Mouse (Mus musculus) induced T-regulatory cell, adult 2 months (primary cell): ENCODE data around the gene AW549877.

Source experiments
- DNase-seq: peaks from one replicate; pipeline ENCODE4 v3.0.0-alpha.2; 2012; ENCODE audit warnings: low read depth

The AW549877 gene

DNA sequence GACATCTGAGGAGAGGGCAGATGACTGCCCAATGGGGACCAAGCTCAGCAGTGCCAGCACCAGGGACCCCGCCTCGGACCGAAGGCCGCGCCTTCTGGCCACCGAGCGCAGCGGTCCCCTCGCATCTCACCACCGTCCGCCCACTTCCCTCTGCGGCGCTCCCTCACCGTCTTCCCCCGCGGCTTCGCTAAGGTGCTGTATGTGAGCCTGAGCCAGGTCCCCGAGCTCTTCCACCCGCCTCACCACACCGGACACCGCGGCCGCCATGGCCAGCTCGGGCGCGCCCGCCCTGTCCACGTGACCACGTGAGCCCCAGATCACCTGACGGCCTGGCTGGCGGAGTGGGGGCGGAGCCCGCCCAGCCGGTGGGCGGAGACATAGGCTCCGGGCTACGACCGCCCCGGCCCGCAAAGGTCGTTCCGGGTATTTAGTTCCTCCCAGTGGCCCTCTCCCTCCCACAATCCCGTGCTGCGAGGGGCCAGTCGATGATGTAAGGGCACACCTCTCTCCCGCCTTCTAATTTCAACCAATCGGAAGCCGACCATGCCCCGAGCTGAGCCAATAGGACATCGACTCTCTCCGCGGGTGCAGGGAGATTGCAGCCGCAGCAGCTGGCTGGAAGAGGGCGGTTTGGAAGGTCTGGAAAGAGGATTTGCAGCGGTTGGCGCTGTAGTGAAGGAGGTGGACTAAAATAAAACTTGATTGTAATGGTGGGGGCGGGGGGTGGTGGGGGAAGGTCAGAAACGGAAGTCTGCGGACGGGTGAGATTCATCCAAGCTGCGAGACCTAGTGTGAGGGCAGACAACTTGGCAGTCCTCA, at the start of gene AW549877:
Gene AW549877 (minus strand): TSS at position 297 of the 819 bp plus-strand sequence.
- DNase-seq, result peak; percentile 98

DNA sequence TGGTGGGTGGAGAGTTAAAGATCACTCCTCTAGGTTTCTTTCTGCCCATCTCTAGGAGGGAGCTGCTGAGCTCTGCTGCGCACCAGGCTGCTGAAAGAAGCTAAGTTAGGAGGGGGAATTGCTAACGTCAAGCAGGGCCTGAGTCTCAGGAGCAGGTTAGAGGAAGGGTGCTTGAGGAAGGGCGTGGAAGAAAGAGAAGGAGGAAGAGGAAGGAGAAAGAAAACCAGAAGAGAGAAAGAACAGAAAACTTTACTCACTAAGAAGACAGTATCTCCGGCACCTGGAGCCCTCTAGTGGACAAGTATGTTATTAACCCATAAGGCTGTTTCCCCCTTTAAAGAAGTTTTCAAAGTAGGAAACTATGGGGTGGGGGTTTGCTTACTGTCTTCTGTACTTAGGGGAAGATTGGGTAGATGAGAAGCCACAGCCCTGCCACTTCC, 47.5 kb upstream of the AW549877 start:
- peak; percentile 87 for DNase-seq

- peak; percentile 44 for DNase-seq
These were observed 46.9 kb upstream of the AW549877 start for GRCm38 (mm10) chr15:4042423-4042822.

DNA sequence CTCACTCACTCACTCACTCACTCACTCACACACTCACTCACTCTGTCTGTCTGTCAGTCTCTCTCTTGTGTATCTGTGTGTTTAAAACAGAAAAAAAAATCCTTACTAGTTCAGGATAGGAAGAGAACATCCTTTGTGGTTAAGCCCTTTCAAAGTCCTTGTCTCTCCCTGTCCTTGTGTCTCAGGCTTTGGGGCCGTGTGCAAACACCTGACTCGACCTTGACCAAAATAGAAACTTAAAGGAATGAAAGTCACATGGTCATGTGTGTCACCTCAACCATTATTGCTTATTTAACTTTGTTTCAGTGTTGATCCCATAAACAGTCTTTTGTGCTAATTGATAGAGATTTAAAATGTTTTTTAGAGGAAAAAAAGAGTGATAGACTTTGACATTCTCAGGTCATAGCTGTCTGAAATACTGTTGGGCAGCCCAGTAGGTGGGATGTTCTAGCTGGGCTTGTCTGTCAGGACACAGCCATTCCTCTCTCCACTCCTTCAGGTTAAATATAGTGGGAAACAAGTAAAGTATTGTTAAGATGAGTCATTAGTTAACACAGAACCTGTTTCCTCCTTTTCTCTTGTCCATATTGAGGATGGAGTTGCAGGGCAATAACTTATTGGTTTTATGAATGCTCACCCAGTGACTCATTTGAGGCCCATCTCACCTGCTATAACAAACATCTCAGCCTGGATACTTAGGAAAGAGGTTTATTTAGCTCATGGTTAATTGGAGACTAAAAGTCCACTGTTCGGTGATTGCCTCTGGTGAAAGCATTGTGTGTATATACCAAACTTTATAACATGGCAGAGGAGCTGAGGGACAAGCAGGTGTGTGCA, 37.8 kb upstream of the AW549877 start:
- DNase-seq, result peak; percentile 23

- DNase-seq, result no peak
These were observed 33.4 kb upstream of the AW549877 start for GRCm38 (mm10) chr15:4028960-4029359.

DNA sequence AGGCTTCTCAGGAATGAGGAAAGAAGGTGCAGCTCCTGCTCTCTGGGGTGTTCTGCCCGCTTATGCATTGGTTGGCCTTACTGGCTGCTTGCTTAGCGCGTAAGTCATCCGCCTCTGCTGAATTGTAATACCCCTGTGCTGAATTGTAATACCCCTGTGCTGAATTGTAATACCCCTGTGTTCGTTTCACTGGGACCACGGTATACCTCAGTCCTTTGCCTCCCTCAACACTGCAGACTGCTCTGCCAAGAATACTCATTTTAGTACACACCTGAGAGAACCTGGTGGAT, 32.8 kb upstream of the AW549877 start:
- DNase-seq, result no peak

GRCm38 (mm10) chr15:4027671-4028410, 32.3 kb upstream of the AW549877 start:
- no peak for DNase-seq

GRCm38 (mm10) chr15:4026831-4027584, 31.5 kb upstream of the AW549877 start:
- peak; percentile 79 for DNase-seq

GRCm38 (mm10) chr15:4026231-4026773, 30.8 kb upstream of the AW549877 start, which contains the start of gene Oxct1:
Gene Oxct1 (plus strand): TSS chr15:4026383.
- DNase-seq, result peak; percentile 88

DNA sequence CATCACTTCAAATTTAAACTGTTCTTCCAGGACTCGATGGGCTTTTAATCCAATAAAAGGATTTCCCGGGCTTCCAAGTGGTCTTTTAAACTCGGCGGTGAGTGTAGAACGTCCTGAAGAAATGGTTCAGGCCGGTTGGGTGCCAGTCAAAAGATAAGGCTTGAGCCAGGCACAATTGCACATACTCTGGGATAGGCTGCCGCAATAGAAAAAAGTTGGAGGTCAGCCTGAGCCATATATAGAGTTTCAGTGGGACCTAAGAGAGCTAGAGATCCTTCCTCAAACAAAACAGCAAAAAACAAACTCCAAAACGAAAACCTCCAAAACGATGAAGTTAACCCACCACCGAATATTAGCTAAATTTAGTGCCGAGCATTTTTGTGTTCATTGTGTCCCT, 30.0 kb upstream of the AW549877 start:
- peak; percentile 10 for DNase-seq

DNA sequence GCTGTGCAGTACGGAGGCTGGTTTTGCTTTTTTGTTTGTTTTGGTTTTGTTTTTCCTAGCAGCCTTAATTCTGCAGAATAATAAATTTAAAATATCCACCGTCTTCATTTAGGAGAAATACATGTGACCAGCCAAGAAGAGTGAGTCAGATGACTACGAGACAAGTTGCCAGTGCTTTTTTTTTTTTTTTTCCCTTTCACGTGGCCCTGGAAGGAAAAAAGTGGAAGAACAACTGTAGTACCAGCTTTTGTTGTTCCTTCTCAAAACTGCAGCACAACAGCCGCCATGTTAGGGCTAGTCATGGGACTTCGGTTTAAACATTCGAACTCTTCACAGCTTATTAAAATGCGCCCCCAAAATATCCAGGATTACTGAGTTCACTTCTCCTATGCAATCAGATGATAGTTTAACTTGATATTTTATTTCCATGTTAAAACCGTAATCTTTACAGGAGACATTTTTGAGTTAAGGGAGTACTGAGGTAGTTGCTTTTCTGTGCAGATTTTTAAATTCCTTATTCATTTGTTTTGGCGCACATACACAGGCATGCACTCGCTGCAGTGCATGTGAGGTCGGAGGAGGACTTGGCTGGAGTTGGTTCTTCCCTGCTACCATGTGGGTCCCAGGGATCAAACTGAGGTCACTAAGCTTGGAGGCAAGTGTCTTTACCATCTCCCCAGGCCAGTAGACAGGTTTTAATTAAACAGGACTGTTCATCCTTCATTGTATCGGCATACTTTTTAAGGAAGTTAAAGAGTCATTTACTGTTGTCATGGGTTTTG, 29.4 kb upstream of the AW549877 start:
- no peak for DNase-seq

- no peak for DNase-seq
These were observed 28.2 kb upstream of the AW549877 start for GRCm38 (mm10) chr15:4023747-4024146.

DNA sequence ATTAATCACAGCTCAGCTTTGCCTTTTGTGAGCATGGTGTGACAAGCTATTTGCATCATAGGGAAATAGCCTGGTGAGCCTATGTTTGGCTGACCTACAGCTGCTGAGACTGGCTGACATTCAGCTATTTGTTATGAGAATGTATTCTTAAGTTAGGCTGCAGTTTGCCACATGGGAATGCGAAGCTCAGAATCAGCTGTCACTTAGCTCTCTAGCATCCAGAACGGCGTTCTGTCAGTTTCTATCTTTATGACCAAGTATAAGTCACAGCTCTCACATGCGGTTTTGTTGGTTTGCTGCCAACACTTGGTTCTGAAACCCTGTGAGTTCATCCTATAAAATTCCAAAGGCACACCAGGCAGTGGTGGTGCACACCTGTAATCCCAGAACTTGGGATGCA, 25.2 kb upstream of the AW549877 start:
- no peak for DNase-seq

DNA sequence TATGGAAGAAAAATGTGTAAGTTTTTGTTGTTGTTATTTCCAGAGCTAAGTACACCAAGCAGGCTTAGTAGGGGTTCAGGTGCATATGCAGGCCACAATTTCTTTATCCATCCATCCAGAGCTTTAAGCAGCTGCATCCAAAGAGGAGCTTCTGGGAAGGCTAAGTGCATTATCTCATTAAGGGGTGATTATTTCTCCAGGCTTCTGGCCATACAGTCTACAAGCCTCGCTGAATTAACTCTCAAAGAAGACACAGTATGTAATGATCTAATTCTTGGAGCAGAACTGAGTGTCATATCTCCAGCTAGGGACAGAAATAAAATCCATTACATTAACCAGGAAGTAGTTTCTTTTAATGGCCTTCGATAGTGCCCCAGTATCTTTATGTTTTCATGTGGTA, 18.3 kb upstream of the AW549877 start:
- no peak for DNase-seq

- no peak for DNase-seq
These were observed 5.0 kb upstream of the AW549877 start for GRCm38 (mm10) chr15:4000536-4000935.

GRCm38 (mm10) chr15:3999144-3999543, 3.6 kb upstream of the AW549877 start:
- DNase-seq, result no peak

DNA sequence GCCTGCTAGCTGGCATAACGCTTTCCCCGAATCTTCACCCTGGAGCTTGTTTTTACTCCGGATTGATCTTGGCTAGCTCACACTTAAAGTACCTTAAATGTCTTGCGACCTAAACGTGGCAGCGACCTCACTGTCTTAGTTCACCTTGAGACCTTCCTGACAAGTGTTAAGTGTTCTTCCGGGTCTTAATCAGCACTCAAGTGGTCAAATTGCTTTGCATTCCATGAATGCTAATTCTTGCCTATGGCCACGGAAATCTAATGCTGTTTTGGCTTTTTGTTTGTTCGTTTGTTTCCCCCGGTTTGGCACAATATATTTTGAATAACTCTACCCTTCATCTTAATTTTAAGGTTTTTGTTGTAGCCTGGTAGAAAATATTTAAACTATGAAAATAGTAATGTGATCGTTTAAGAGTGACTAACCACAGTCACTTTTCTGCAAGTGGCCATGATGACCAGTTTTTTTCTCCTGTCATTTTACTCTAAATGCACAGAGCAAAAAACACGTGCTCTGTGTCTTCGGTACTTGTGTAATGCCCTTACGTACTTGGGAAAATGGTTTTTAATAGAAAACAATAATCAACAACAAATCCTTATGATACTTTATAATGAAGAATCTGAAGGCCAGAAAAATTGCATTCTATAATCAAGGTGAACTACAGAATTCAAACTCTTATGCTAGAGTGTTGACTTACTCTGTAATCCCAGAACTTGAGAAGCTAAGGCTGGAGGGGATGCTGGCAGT, 895 bp upstream of the AW549877 start:
- no peak for DNase-seq

DNA sequence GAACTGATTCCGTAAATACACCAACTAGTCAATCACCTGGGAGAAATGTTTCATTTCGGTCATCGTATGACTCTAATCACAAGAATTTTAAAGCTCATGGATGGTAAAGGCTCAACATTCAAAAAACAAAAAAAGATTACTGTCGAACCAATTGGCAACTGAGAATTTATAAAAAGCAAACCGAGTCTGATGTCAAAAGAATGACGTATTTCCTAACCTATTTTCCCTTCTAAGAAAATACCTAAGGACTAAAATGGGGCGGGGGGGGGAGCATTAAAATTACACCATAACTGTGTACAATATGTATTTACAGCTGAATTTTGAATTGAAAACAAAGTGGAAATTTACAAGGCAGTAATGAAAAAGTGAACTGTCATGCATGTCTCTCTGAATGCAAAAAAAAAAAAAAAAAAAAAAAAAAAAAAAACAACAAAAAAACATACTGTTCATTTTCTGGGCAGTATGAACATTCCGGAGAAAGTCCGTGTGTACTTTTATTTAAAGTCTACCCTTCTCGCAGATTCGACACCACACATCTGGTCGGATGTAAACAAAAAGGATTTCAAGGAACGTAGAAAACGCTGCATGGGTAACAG, 594 bp downstream of the AW549877 start:
- DNase-seq, result peak; percentile 79

DNA sequence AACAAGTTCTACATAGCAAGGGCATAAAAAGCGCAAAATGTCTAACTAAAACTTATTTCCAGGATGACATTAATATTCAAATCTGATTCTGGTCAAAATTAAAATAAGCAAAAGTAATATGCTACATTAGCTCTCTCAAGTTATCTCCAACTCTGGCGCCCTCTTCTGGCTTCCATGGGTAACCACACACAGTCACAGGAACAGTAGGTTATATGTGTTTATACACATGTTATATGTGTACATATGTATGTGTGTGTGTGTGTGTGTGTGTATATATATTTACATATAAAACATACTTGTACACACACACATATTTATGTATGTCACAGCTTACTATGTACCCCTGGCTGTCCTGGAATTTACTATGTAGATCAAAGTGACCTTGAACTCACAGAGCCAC, 7.6 kb downstream of the AW549877 start:
- DNase-seq, result peak; percentile 76

GRCm38 (mm10) chr15:3984876-3985275, 10.7 kb downstream of the AW549877 start:
- no peak for DNase-seq
